Mouse (Mus musculus): Measurements from ENCODE around the gene Rpl5. TPM values are rescaled to one million over a fixed set of nuclear protein-coding genes. Genes with fewer than 3 reads are reported as not detected.
"Not testable (repeated sequence)": the region's sequence is repeated elsewhere in the genome, so short reads cannot be mapped to it uniquely, and the experiment has no call there.

Gene Rpl5
- polyA plus RNA-seq, 1 experiment from 2014 or later: 69.9 TPM

- no peaks in the 10 kb centered on the region for H3K27me3 ChIP-seq (ENCODE audit: control insufficient read depth, insufficient read depth, low read length)
- H3K4me2 ChIP-seq: no peak overlapping the region
- no peak for ATAC-seq (replicated peaks; ENCODE audit: insufficient number of reproducible peaks, low FRiP score, low TSS enrichment)
- no peak overlapping the region for H3K4me3 ChIP-seq (ENCODE audit: low read depth, low read length)
- no peak overlapping the region for H3K27ac ChIP-seq (ENCODE audit: low read depth, low read length)
- H3K36me3 ChIP-seq (ENCODE audit: control insufficient read depth, insufficient read depth, low read length): no peaks in the 10 kb centered on the region
- no peaks in the 10 kb centered on the region for H3K4me1 ChIP-seq (ENCODE audit: control insufficient read depth, insufficient read depth, low read length)
- no peaks in the 10 kb centered on the region for H3K9me3 ChIP-seq (replicated peaks; ENCODE audit: control insufficient read depth, low read length)
- WGBS (ENCODE audit: insufficient replicate concordance): 52% methylated on average over 2 of the region's 2 CpGs
- no peak overlapping the region for H3K9ac ChIP-seq (ENCODE audit: low read depth, low read length)
Observed at GRCm38 (mm10) chr5:107932556-107932955, 32.3 kb downstream of the Rpl5 start.

- ATAC-seq (replicated peaks; ENCODE audit: insufficient number of reproducible peaks, low FRiP score, low TSS enrichment): no peak
- WGBS (ENCODE audit: insufficient replicate concordance): 80% methylated on average over 4 of the region's 4 CpGs
- no peaks in the 10 kb centered on the region for H3K36me3 ChIP-seq (ENCODE audit: control insufficient read depth, insufficient read depth, low read length)
- H3K9me3 ChIP-seq (replicated peaks; ENCODE audit: control insufficient read depth, low read length): no peaks in the 10 kb centered on the region
- no peak overlapping the region for H3K4me2 ChIP-seq
- no peak overlapping the region for H3K4me3 ChIP-seq (ENCODE audit: low read depth, low read length)
- no peak overlapping the region for H3K9ac ChIP-seq (ENCODE audit: low read depth, low read length)
- no peaks in the 10 kb centered on the region for H3K4me1 ChIP-seq (ENCODE audit: control insufficient read depth, insufficient read depth, low read length)
- no peak overlapping the region for H3K27ac ChIP-seq (ENCODE audit: low read depth, low read length)
- H3K27me3 ChIP-seq (ENCODE audit: control insufficient read depth, insufficient read depth, low read length): no peaks in the 10 kb centered on the region
Observed at GRCm38 (mm10) chr5:107933202-107933974, 33.1 kb downstream of the Rpl5 start.

- Histone ChIP-seq H3K4me1 (ENCODE audit: control insufficient read depth, insufficient read depth, low read length) (no peaks in the 10 kb centered on the region), H3K27ac (ENCODE audit: low read depth, low read length) (no peak overlapping the region), H3K9ac (ENCODE audit: low read depth, low read length) (no peak overlapping the region), H3K36me3 (ENCODE audit: control insufficient read depth, insufficient read depth, low read length) (no peaks in the 10 kb centered on the region), H3K4me3 (ENCODE audit: low read depth, low read length) (no peak overlapping the region), H3K27me3 (ENCODE audit: control insufficient read depth, insufficient read depth, low read length) (no peaks in the 10 kb centered on the region), H3K4me2 (no peak overlapping the region), H3K9me3 (replicated peaks; ENCODE audit: control insufficient read depth, low read length) (no peaks in the 10 kb centered on the region)
- WGBS (ENCODE audit: insufficient replicate concordance): 77% methylated on average over 10 of the region's 10 CpGs
- no peak for ATAC-seq (replicated peaks; ENCODE audit: insufficient number of reproducible peaks, low FRiP score, low TSS enrichment)
Observed at GRCm38 (mm10) chr5:107934770-107935543, 34.7 kb downstream of the Rpl5 start.

- WGBS (ENCODE audit: insufficient replicate concordance): 87% methylated on average over 10 of the region's 10 CpGs
- H3K4me2 ChIP-seq: no peak overlapping the region
- no peak overlapping the region for H3K27ac ChIP-seq (ENCODE audit: low read depth, low read length)
- no peaks in the 10 kb centered on the region for H3K27me3 ChIP-seq (ENCODE audit: control insufficient read depth, insufficient read depth, low read length)
- no peaks in the 10 kb centered on the region for H3K36me3 ChIP-seq (ENCODE audit: control insufficient read depth, insufficient read depth, low read length)
- H3K9ac ChIP-seq (ENCODE audit: low read depth, low read length): no peak overlapping the region
- H3K4me3 ChIP-seq (ENCODE audit: low read depth, low read length): no peak overlapping the region
- H3K9me3 ChIP-seq (replicated peaks; ENCODE audit: control insufficient read depth, low read length): no peaks in the 10 kb centered on the region
- H3K4me1 ChIP-seq (ENCODE audit: control insufficient read depth, insufficient read depth, low read length): no peaks in the 10 kb centered on the region
- ATAC-seq (replicated peaks; ENCODE audit: insufficient number of reproducible peaks, low FRiP score, low TSS enrichment): no peak
Observed at GRCm38 (mm10) chr5:107936625-107937389, 36.5 kb downstream of the Rpl5 start.

- H3K27me3 ChIP-seq (ENCODE audit: control insufficient read depth, insufficient read depth, low read length); H3K9me3 ChIP-seq (replicated peaks; ENCODE audit: control insufficient read depth, low read length); H3K4me2 ChIP-seq; H3K9ac ChIP-seq (ENCODE audit: low read depth, low read length); ATAC-seq (replicated peaks; ENCODE audit: insufficient number of reproducible peaks, low FRiP score, low TSS enrichment); H3K27ac ChIP-seq (ENCODE audit: low read depth, low read length); H3K4me1 ChIP-seq (ENCODE audit: control insufficient read depth, insufficient read depth, low read length); H3K36me3 ChIP-seq (ENCODE audit: control insufficient read depth, insufficient read depth, low read length); H3K4me3 ChIP-seq (ENCODE audit: low read depth, low read length): not testable (repeated sequence)
- WGBS (ENCODE audit: insufficient replicate concordance): 82% methylated on average over 1 of the region's 1 CpGs
Observed at GRCm38 (mm10) chr5:107938483-107938882, 38.2 kb downstream of the Rpl5 start.

- Histone ChIP-seq H3K27ac (ENCODE audit: low read depth, low read length) (no peak overlapping the region), H3K4me1 (ENCODE audit: control insufficient read depth, insufficient read depth, low read length) (no peaks in the 10 kb centered on the region), H3K36me3 (ENCODE audit: control insufficient read depth, insufficient read depth, low read length) (no peaks in the 10 kb centered on the region), H3K9ac (ENCODE audit: low read depth, low read length) (no peak overlapping the region), H3K4me2 (no peak overlapping the region), H3K9me3 (replicated peaks; ENCODE audit: control insufficient read depth, low read length) (no peaks in the 10 kb centered on the region), H3K27me3 (ENCODE audit: control insufficient read depth, insufficient read depth, low read length) (no peaks in the 10 kb centered on the region), H3K4me3 (ENCODE audit: low read depth, low read length) (no peak overlapping the region)
- no peak for ATAC-seq (replicated peaks; ENCODE audit: insufficient number of reproducible peaks, low FRiP score, low TSS enrichment)
- WGBS (ENCODE audit: insufficient replicate concordance): 92% methylated on average over 2 of the region's 2 CpGs
Observed at GRCm38 (mm10) chr5:107938886-107939285, 38.6 kb downstream of the Rpl5 start.

- Histone ChIP-seq H3K4me3 (ENCODE audit: low read depth, low read length) (no peak overlapping the region), H3K9ac (ENCODE audit: low read depth, low read length) (no peak overlapping the region), H3K27ac (ENCODE audit: low read depth, low read length) (no peak overlapping the region), H3K27me3 (ENCODE audit: control insufficient read depth, insufficient read depth, low read length) (no peaks in the 10 kb centered on the region), H3K4me2 (no peak overlapping the region), H3K4me1 (ENCODE audit: control insufficient read depth, insufficient read depth, low read length) (no peaks in the 10 kb centered on the region), H3K9me3 (replicated peaks; ENCODE audit: control insufficient read depth, low read length) (no peaks in the 10 kb centered on the region), H3K36me3 (ENCODE audit: control insufficient read depth, insufficient read depth, low read length) (no peaks in the 10 kb centered on the region)
- ATAC-seq (replicated peaks; ENCODE audit: insufficient number of reproducible peaks, low FRiP score, low TSS enrichment): no peak
- 49% methylated on average over 3 of the region's 3 CpGs for WGBS (ENCODE audit: insufficient replicate concordance)
Observed at GRCm38 (mm10) chr5:107939701-107940100, 39.4 kb downstream of the Rpl5 start.

GRCm38 (mm10) chr5:107941222-107941621, 40.9 kb downstream of the Rpl5 start:
- Histone ChIP-seq H3K27ac (ENCODE audit: low read depth, low read length) (no peak overlapping the region), H3K27me3 (ENCODE audit: control insufficient read depth, insufficient read depth, low read length) (no peaks in the 10 kb centered on the region)
- WGBS (ENCODE audit: insufficient replicate concordance): 49% methylated on average over 6 of the region's 6 CpGs

More at GRCm38 (mm10) chr5:107941222-107941621, 40.9 kb downstream of the Rpl5 start:
- Histone ChIP-seq H3K36me3 (ENCODE audit: control insufficient read depth, insufficient read depth, low read length) (no peaks in the 10 kb centered on the region), H3K4me3 (ENCODE audit: low read depth, low read length) (no peak overlapping the region), H3K9ac (ENCODE audit: low read depth, low read length) (no peak overlapping the region), H3K4me2 (no peak overlapping the region), H3K4me1 (ENCODE audit: control insufficient read depth, insufficient read depth, low read length) (no peaks in the 10 kb centered on the region), H3K9me3 (replicated peaks; ENCODE audit: control insufficient read depth, low read length) (no peaks in the 10 kb centered on the region)
- ATAC-seq (replicated peaks; ENCODE audit: insufficient number of reproducible peaks, low FRiP score, low TSS enrichment): no peak

Data from heart, embryonic 11.5 days (tissue).